Mouse (Mus musculus) heart, adult 18-20 months (tissue): ENCODE measurements around the gene Gm3327. TPM values are rescaled to one million over a fixed set of nuclear protein-coding genes. Genes with fewer than 3 reads are reported as not detected.
"Not testable (repeated sequence)": the region's sequence is repeated elsewhere in the genome, so short reads cannot be mapped to it uniquely, and the experiment has no call there.

ENCODE experiments used
- DNase-seq, 2 experiments: peaks; one replicate each; pipeline ENCODE4 v3.0.0; 2021 to 2022; ENCODE audit warnings: mixed read lengths in 1 of 2
- long read RNA-seq, 2 experiments: library from polyadenylated mRNA; stranded (forward); transcript quantifications; one replicate each; pipeline ENCODE4 v2.0.0; 2021
- total RNA-seq, 2 experiments: library from RNA; stranded (reverse); gene quantifications; 2 replicates each; pipeline ENCODE4 v1.2.3; 2021

Gm3327 gene
- total RNA-seq, result not detected
- long read RNA-seq, experiment 1, result 0 reads
- long read RNA-seq, experiment 2, result 0 reads

- DNase-seq, result not testable (repeated sequence)
Observed at GRCm38 (mm10) chr14:44123551-44123950, at the start of gene Gm3327. Gene Gm3327, plus strand, starts transcription at chr14:44123851.

DNA sequence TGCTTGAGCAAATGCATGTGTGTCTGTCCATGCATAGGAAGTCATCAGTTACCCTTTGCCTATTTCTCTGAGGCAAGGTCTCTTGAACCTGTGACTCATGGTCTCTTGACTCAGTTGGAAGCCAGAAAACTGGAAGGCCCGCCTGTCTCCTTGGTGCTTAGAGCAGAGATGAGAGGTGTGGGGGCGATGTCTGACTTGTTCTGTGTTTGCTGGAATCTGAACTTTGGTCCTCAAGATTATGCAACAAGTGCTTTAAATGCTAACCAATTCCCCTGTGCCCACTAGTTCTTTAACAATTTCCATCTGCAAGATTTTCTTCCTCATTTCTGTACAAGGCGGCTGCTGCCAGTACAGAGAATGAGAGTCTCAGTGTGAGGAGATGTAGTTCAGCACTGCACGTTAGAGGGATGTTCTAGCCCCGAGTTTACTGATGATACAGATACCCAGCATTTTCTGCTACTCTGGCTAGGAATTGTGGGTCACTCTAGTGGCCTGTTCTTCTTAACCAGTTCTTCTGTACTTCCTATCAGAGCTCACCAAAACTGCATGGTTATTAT lies 45.8 kb upstream of the Gm3327 start:
- peak in 1 of 2 experiments; percentile 11 for DNase-seq

DNA sequence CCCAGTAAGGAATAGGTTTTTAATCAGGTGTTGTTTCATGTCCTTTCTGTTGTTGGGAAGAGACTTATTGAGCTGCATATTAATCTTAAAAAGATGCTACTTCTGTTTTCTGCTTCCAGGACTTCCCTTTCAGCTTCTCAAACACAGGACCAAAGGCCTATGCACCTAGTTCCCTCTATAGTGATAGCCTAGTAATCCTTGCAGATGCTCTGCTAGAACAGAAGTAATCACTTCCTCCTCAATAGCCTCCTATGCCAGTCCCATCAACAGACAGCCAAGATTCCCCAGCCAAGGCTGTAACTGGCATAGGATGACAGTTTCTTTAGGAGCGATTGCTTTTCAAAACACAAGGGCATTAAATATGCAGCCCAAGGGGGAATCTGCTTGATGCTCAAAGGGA lies 37.1 kb upstream of the Gm3327 start:
- not testable (repeated sequence) for DNase-seq

- DNase-seq, result not testable (repeated sequence)
Observed at GRCm38 (mm10) chr14:44087535-44087934, 36.1 kb upstream of the Gm3327 start.

- DNase-seq, result peak in 1 of 2 experiments; percentile 11
Observed at GRCm38 (mm10) chr14:44091524-44091923, 32.1 kb upstream of the Gm3327 start.

DNA sequence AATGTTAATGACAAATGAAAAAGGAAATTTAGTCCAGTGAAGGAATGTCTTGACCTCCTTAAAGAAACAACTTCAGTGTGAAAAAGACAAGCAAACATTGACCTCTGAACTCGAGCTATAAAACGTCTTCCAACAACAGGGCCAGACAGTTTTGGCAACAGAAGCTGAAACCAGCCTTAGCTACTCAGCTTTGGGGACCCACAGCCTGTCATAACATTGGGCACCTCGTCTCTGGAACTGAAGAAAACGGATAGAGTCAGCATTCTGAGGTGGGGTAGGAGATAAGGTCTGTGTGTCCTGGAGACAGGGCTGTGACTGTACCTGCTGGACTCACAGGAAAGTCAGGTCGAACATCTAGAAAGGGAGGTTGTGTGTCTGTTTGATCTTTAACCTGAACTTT lies 29.2 kb upstream of the Gm3327 start:
- DNase-seq, result not testable (repeated sequence)

DNA sequence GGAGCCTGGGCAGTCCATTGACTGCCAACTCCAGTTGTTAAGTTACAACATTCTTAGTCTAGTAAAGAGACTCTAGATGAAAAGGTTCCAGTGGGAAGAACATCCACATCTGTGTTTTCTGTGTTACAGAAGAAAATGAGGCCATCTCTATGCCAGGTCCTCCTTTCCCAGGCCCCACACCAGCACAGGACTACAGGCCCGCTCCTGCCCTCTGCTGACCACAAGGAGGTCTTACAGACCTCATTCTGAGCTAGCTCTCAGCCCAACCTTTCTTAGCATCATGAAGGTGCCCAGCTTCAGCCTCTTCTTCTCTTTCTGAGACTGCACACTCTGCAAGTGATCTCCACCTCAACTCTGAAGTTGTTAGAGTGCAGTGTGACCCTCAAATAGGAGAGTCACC lies 23.6 kb upstream of the Gm3327 start:
- not testable (repeated sequence) for DNase-seq

- DNase-seq, result not testable (repeated sequence)
Observed at GRCm38 (mm10) chr14:44102354-44102753, 21.3 kb upstream of the Gm3327 start, which contains the start of gene Ear2. Gene Ear2, plus strand, starts transcription at chr14:44102654.

- no peak for DNase-seq
Observed at GRCm38 (mm10) chr14:44110981-44111380, 12.7 kb upstream of the Gm3327 start.

Other genes starting within 250 kb of the Gm3327 start
- not detected for gene Ear1, start 248.3 kb upstream of the Gm3327 start, total RNA-seq
- gene Ear10, start 200.3 kb upstream of the Gm3327 start, total RNA-seq, result not detected
- 1 to 10 TPM; 4.2 to 4.5 TPM for gene Gm8113, start 198.5 kb upstream of the Gm3327 start, total RNA-seq
- gene Ang5, start 166.8 kb upstream of the Gm3327 start, total RNA-seq, result not detected
- gene Ang6, start 121.6 kb upstream of the Gm3327 start, total RNA-seq, result not detected
- gene Ear2, start 21.2 kb upstream of the Gm3327 start, total RNA-seq, result under 1 TPM; 0.41 to 0.52 TPM
- not detected for gene Gm8212, start 73.8 kb downstream of the Gm3327 start, total RNA-seq
- not detected for gene 4930503E14Rik, start 89.4 kb downstream of the Gm3327 start, total RNA-seq
- gene Gm8220, start 161.7 kb downstream of the Gm3327 start, total RNA-seq, result not detected
- gene Gm5930, start 214.7 kb downstream of the Gm3327 start, total RNA-seq, result not detected
- not detected for gene Gm8229, start 241.5 kb downstream of the Gm3327 start, total RNA-seq